Mouse (Mus musculus) stomach, embryonic 15.5 days (tissue): Measurements from ENCODE around the gene Rab27a. TPM values are rescaled to one million over a fixed set of nuclear protein-coding genes. Genes with fewer than 3 reads are reported as not detected.
A peak's percentile ranks its signal among the peaks of the same experiment; 100 is the strongest.

Experiments
- ATAC-seq: fragments of 200-750 bp; cut with Nextera tagmentation; 2 replicates; pipeline ENCODE4 v1.8.0; 2017; ENCODE audit warnings: low read depth, moderate number of reproducible peaks, moderate TSS enrichment; ENCODE audit not compliant: insufficient read depth, low FRiP score
- H3K27ac ChIP-seq: fragments of 300-500 bp; sonication (generic); 2 replicates; pipeline ENCODE4 v1.5.1; 2015; ENCODE audit warnings: mild to moderate bottlenecking, inconsistent platforms
- H3K27me3 ChIP-seq: fragments of 300-500 bp; sonication (generic); replicated peaks from 2 replicates; pipeline ENCODE4 v1.6.1; 2015; ENCODE audit warnings: inconsistent platforms
- H3K36me3 ChIP-seq: fragments of 300-500 bp; sonication (generic); 2 replicates; pipeline ENCODE4 v1.6.1; 2015; ENCODE audit warnings: inconsistent platforms
- H3K4me1 ChIP-seq: fragments of 300-500 bp; sonication (generic); 2 replicates; pipeline ENCODE4 v1.6.1; 2015; ENCODE audit warnings: inconsistent platforms
- H3K4me2 ChIP-seq: fragments of 300-500 bp; sonication (generic); 2 replicates; pipeline ENCODE4 v1.6.1; 2015; ENCODE audit warnings: mild to moderate bottlenecking, inconsistent platforms
- H3K4me3 ChIP-seq: fragments of 300-500 bp; sonication (generic); replicated peaks from 2 replicates; pipeline ENCODE4 v1.5.1; 2015; ENCODE audit warnings: inconsistent platforms
- H3K9ac ChIP-seq: fragments of 300-500 bp; sonication (generic); 2 replicates; pipeline ENCODE4 v1.6.1; 2015; ENCODE audit warnings: inconsistent platforms
- H3K9me3 ChIP-seq: fragments of 300-500 bp; sonication (generic); 2 replicates; pipeline ENCODE4 v1.6.1; 2016; ENCODE audit warnings: inconsistent platforms
- WGBS: fragments of 180-500 bp; shearing (Covaris S2); methylation state at CpG from one replicate; pipeline ENCODE4 v1.1.7; 2015; 5-methylcytosine and 5-hydroxymethylcytosine counted together
- polyA plus RNA-seq: library from polyadenylated mRNA; unstranded; fragments of >200 nt; fragmentation: Nextera tagmentation; extraction: Ambion mirVana; gene quantifications from 2 replicates; pipeline ENCODE4 v1.2.1, GENCODE M21; 2015

Gene Rab27a
- polyA plus RNA-seq, 1 experiment from 2014 or later, result 16.8 TPM

DNA sequence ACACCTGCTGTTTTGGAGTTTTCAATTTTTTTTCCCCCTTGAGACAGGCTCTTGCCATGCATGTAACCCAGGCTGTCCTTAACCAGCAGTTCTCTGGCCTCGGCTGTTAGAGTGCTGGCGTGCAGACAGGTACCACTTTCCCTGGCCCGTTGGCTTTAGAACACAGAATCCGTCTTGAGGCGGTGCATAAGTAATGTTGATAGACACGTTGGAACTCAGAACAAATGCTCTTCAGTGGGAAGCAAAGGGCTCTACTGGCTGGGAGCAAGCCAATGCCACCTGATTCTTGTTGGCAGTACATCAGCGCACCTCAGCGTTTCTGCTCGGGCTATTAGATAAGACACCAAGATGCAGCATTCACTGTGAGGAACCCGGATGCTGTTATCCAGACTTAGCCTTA is 24.8 kb upstream of the Rab27a start:
- WGBS, result 89% methylated on average over 10 of the region's 10 CpGs

DNA sequence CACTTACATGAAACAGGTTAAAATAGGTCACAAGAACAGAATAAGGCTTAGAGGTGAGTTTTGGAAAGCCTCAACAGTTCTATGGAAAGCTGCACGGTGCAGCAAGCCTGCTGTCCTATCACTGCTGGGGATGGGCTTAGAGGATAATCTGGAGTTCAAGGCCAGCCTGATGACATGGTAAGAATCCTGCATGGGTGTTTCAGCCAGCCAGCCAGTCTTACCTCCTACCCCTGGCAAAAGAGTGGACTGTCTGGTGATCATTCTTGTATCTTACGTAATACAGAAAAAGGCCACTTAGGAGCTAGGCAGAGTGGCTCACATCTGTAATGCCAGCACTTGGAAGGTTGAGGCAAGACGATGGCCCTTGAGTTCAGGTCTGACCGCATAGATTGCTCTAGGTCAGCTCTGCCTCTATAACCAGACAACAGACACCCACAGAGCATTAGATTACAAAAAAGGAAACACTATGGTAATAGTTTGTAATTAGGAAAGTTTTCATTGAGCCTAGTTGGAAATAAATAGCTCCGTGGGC is 24.0 kb upstream of the Rab27a start:
- no peak for ATAC-seq

More for the DNA sequence above, 24.8 kb upstream of the Rab27a start:
- ATAC-seq, result no peak
- H3K36me3 ChIP-seq, result peaks cover 12% of the 10 kb centered on the region
- no peak overlapping the region for H3K9ac ChIP-seq
- H3K27me3 ChIP-seq, result no peaks in the 10 kb centered on the region
- H3K9me3 ChIP-seq, result no peaks in the 10 kb centered on the region
- no peak overlapping the region for H3K4me2 ChIP-seq
- no peak overlapping the region for H3K27ac ChIP-seq
- H3K4me3 ChIP-seq, result no peak overlapping the region
- no peaks in the 10 kb centered on the region for H3K4me1 ChIP-seq

DNA sequence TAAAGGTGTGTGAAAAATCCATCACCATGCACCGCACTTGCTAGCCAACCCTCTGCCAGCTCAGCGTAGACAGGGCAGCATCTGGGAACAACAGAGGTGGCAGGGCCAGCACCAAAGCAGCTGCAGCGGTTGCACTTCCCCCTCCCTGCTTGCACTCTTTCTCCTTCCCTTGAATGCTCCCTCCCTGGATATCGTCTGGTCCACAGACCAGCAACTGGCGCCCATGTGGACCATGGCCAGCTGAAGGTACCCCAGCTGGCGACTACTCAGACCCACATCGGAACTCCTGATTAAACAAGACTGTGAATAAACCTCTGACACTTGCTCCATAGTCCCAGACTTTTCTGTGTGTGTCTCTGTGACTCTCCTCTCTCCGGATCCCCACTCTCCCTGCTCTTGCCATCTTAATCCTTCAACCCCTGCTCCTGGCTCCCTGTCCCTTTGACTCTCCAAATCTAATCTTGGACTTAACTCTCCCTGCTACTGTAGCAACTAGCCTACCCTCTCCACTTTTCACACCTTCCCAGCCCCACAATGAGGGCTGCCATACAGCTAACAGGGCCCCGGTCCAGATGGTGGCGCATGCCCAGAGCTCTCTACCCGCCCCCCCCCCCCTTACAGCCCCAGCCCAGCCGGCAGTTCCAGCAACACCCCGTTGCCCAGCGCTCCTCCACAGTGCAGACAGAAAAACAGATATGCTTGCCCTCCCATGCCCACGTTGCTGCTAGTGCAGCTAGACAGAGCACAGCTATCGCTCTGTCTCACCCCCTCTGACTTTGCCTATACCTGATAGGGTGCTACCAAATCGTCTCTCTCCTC is 18.6 kb upstream of the Rab27a start:
- no peak for ATAC-seq
- H3K27me3 ChIP-seq, result no peaks in the 10 kb centered on the region
- WGBS, result 32% methylated on average over 16 of the region's 17 CpGs
- H3K4me2 ChIP-seq, result no peak overlapping the region
- no peak overlapping the region for H3K27ac ChIP-seq
- H3K4me1 ChIP-seq, result no peaks in the 10 kb centered on the region
- 0 out of 2 replicates have a peak, but pooled peaks cover 2% of the 10 kb centered on the region for H3K36me3 ChIP-seq
- no peak overlapping the region for H3K4me3 ChIP-seq
- H3K9me3 ChIP-seq, result no peaks in the 10 kb centered on the region
- H3K9ac ChIP-seq, result no peak overlapping the region

More for the DNA sequence above, 24.0 kb upstream of the Rab27a start:
- no peak overlapping the region for H3K27ac ChIP-seq
- H3K4me3 ChIP-seq, result no peak overlapping the region
- no peaks in the 10 kb centered on the region for H3K4me1 ChIP-seq
- no peak overlapping the region for H3K9ac ChIP-seq
- WGBS, result 91% methylated on average over 5 of the region's 5 CpGs
- H3K9me3 ChIP-seq, result no peaks in the 10 kb centered on the region
- no peak overlapping the region for H3K4me2 ChIP-seq
- peaks cover 11% of the 10 kb centered on the region for H3K36me3 ChIP-seq
- no peaks in the 10 kb centered on the region for H3K27me3 ChIP-seq

DNA sequence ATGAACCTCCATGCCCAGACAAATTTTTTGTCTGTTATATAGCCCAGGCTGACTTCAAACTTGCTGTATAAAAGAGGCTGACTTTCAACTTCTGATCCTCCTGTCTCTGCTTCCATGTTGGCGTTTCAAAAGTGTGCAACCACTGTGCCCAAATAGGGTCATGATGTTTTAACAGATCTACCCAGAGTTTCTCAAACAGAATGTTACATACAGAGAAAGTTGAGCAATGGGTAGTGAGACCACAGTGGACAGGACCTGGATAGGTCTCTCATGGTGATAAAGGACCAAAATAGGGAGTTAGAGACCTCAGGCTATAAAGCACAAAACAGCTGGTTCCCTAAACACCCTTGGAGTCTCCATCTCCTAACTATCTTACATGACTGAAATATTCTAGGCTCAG is 14.2 kb upstream of the Rab27a start:
- peaks cover 13% of the 10 kb centered on the region for H3K36me3 ChIP-seq
- 97% methylated on average over 1 of the region's 1 CpGs for WGBS

DNA sequence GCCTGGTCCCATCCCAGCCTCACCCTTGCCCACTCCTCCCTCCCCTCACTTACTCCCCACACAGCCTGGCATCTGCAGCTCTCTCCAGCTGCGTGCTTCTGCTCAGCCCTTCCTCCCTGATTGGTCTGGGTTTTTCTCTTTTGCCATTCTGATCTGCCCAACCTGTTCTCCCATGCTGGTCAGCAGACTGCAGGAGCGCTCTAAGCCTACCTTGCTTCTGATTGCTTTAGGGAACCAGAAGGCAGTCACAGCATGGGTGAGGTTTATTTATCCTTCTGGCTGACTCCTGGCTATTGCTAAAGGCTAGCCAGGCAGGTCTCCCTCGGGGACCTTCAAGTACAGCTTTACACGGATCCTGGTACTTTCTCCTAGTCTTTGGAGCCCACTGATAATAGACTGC is 13.2 kb upstream of the Rab27a start:
- Histone ChIP-seq H3K4me2 (no peak overlapping the region), H3K9ac (no peak overlapping the region), H3K4me3 (no peak overlapping the region), H3K27ac (no peak overlapping the region), H3K27me3 (no peaks in the 10 kb centered on the region), H3K4me1 (no peaks in the 10 kb centered on the region), H3K36me3 (peaks cover 13% of the 10 kb centered on the region), H3K9me3 (no peaks in the 10 kb centered on the region)
- WGBS, result 68% methylated on average over 4 of the region's 4 CpGs
- ATAC-seq, result no peak

More for the DNA sequence above, 14.2 kb upstream of the Rab27a start:
- H3K9ac ChIP-seq, result no peak overlapping the region
- ATAC-seq, result no peak
- H3K27me3 ChIP-seq, result no peaks in the 10 kb centered on the region
- no peaks in the 10 kb centered on the region for H3K4me1 ChIP-seq
- H3K27ac ChIP-seq, result no peak overlapping the region
- H3K4me2 ChIP-seq, result no peak overlapping the region
- H3K4me3 ChIP-seq, result no peak overlapping the region
- no peaks in the 10 kb centered on the region for H3K9me3 ChIP-seq

DNA sequence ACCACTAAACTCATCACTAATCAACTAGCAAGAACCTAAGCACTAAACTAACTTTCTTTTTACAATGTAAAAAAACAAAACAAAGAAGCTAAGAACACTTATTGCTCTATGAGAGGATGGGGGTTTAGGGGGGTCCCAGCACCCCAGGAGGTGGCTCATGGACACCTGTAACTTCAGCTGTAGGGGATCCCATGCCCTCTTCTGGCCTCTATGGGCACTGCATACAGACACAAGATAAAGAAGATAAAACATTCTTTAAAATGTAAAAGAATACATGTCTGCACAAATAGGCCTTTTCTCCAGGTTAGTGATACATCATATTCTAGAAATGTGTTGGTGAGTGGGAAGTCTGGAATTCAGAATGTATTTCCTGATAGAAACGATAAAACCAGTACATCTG is 11.2 kb upstream of the Rab27a start:
- WGBS, result 94% methylated on average over 1 of the region's 1 CpGs
- ATAC-seq, result no peak
- peaks cover under 1% of the 10 kb centered on the region; the same call in 1 of the 2 replicates for H3K4me1 ChIP-seq
- no peak overlapping the region for H3K27ac ChIP-seq
- no peaks in the 10 kb centered on the region for H3K27me3 ChIP-seq
- H3K9me3 ChIP-seq, result no peaks in the 10 kb centered on the region
- no peak overlapping the region for H3K4me3 ChIP-seq
- no peak overlapping the region for H3K4me2 ChIP-seq
- no peak overlapping the region for H3K9ac ChIP-seq
- peaks cover 13% of the 10 kb centered on the region for H3K36me3 ChIP-seq

DNA sequence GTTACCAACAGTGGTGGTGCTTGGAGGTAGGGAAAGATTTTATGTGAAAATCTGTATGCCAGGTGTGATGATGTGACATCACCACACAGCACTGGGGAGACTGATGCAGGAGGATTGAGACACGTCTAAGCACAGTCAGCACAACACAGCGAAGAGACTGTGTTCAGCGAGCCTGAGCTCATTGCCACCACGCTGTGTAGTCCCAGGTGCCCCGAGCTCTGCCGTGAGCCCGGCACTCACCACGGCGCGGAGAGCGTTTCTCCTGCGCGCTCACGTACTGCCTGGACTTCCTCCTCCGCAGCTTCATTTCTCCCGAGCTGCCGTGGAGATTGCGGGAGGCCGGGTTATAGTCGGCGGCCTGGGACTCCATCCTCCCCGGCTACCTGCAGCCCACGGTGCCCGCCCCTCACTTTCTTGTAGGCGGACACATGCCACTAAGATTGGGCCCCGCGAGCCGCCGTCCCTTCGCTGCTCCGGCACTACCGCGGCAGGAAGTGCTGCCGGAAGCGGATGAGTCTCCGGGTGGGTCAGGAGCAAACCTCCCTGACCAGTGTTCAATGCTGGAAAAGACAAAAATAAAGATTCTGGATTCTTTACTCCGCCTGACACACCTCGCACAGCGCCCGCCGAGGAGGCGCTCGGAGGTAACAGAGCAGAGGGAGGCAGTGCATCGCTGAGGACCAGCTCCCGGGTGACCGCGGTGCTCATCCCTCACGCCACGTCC is 5.3 kb upstream of the Rab27a start:
- Histone ChIP-seq H3K9ac (peak overlapping the region; percentile 85), H3K4me1 (peaks cover 12% of the 10 kb centered on the region), H3K9me3 (no peaks in the 10 kb centered on the region), H3K4me2 (peak overlapping the region; percentile 81), H3K36me3 (no peaks in the 10 kb centered on the region; the same call in 1 of the 2 replicates), H3K27ac (peak overlapping the region; percentile 80), H3K4me3 (peak overlapping the region; percentile 78), H3K27me3 (no peaks in the 10 kb centered on the region)
- WGBS, result under 1% methylated on average over 49 of the region's 49 CpGs
- peak; percentile 84 for ATAC-seq

DNA sequence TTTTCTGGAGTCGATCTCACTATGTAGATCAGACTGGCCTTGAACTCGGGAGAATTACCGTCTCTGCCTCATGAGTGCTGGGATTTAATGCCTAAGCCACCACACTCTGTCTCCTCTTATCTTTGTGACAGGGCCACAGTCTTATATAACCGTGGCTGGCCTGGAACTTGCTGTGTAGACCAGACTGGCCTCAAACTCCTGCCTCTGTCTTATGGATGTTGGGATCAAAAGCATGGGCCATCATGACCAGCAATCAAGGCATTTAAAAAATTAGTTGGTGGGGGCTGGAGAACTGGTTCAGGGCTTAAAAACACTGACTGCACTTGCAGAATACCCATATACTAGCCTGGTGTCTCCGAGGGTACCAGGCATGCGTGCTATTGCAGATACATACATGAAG is 4.6 kb upstream of the Rab27a start, which contains the start of gene Pigb:
TSS of gene Pigb (minus strand) at position 299 of the 400 bp plus-strand sequence.
- ATAC-seq, result no peak
- H3K9me3 ChIP-seq, result no peaks in the 10 kb centered on the region
- H3K27ac ChIP-seq, result peak within 1 kb of the TSS; percentile 80
- peaks cover 13% of the 10 kb centered on the region for H3K4me1 ChIP-seq
- H3K9ac ChIP-seq, result peak within 1 kb of the TSS; percentile 85
- H3K4me2 ChIP-seq, result peak within 1 kb of the TSS; percentile 81
- H3K36me3 ChIP-seq, result no peaks in the 10 kb centered on the region; the same call in 1 of the 2 replicates
- peak within 1 kb of the TSS; percentile 78 for H3K4me3 ChIP-seq
- 27% methylated on average over 6 of the region's 6 CpGs for WGBS
- no peaks in the 10 kb centered on the region for H3K27me3 ChIP-seq

DNA sequence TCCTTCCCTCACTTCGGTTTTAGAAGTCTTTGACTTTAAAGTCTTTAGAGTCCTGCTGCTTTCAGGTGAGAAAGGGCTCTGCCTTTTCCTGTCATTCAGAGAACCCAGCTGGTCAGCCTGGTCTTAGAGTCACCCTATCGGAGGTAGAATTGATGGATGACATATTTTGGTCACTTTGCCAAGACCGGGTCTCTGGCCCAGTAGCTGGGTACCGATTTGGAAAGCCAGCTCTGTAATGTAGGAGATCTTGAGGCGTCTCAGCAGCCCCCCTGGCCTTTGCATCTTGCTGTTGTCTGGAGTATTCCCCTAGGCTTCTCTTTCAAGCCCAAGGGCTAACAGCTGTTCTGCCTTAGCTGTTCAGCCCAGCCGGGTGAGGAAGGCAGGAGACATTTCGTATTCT is 550 bp downstream of the Rab27a start:
- no peak for ATAC-seq
- H3K9me3 ChIP-seq, result no peaks in the 10 kb centered on the region
- H3K27me3 ChIP-seq, result no peaks in the 10 kb centered on the region
- peak overlapping the region; percentile 55 for H3K4me3 ChIP-seq
- peak overlapping the region; percentile 21; the same call in 1 of the 2 replicates for H3K27ac ChIP-seq
- H3K4me1 ChIP-seq, result peaks cover 14% of the 10 kb centered on the region; the same call in 1 of the 2 replicates
- WGBS, result 4% methylated on average over 7 of the region's 7 CpGs
- H3K4me2 ChIP-seq, result peak overlapping the region; percentile 96
- H3K9ac ChIP-seq, result peak overlapping the region; percentile 20
- no peaks in the 10 kb centered on the region for H3K36me3 ChIP-seq

DNA sequence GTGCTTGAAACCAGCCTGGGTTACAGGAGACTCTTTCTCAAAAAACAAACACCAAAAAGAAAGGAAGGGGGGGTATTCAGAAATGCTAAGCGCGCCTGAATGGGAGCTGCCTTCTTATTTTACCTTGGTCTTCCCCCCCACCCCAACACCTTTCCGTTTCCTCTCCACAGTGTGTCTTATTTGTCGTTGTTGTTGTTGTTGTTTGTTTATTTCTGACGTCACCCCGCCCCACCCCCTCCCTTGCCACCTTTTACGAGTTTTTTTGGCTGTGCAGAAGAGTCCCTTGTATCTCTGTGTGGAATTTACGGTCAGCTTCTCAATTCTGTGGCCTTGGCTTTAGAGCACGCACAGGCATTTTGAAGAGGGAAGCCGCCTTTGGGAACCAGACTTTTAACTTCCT is 1.1 kb downstream of the Rab27a start:
- H3K4me1 ChIP-seq, result peaks cover 11% of the 10 kb centered on the region; the same call in 1 of the 2 replicates
- H3K27me3 ChIP-seq, result no peaks in the 10 kb centered on the region
- H3K9ac ChIP-seq, result 0 out of 2 replicates have a peak overlapping the region, but pooled peaks have one; percentile 20
- peak overlapping the region; percentile 96 for H3K4me2 ChIP-seq
- no peak for ATAC-seq
- 66% methylated on average over 10 of the region's 10 CpGs for WGBS
- H3K9me3 ChIP-seq, result no peaks in the 10 kb centered on the region
- H3K36me3 ChIP-seq, result no peaks in the 10 kb centered on the region
- peak overlapping the region; percentile 55 for H3K4me3 ChIP-seq
- no peak overlapping the region for H3K27ac ChIP-seq

DNA sequence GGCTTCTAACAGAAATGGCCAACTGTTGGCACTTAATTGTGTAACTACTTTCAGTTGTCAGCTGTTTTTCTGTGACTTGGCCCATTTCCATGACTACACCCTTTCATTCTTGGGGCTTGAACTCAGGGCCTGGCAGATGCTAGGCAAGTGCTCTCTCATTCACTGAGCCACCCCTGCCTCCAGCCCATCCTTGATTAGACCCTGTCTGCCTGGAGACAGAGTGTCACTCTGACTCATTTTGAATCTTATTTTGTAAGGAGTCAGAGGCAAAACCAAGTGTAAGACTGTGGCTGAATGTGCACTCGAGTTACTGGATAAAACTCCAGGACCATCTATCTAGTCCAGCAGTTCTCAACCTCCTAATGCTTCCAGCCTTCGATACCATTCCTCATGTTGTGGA is 3.3 kb downstream of the Rab27a start:
- Histone ChIP-seq H3K36me3 (no peaks in the 10 kb centered on the region), H3K9ac (no peak overlapping the region), H3K9me3 (no peaks in the 10 kb centered on the region), H3K4me3 (no peak overlapping the region), H3K27ac (no peak overlapping the region), H3K4me1 (peaks cover 11% of the 10 kb centered on the region; the same call in 1 of the 2 replicates), H3K27me3 (no peaks in the 10 kb centered on the region), H3K4me2 (no peak overlapping the region)
- no peak for ATAC-seq
- WGBS, result 90% methylated on average over 2 of the region's 2 CpGs
